Mouse (Mus musculus) testis, adult 2 months (tissue): ENCODE results near the gene Nav3. TPM values are rescaled to one million over a fixed set of nuclear protein-coding genes. Genes with fewer than 3 reads are reported as not detected.

Source experiments
- H3K27ac ChIP-seq: fragments of 200-500 bp; 2 replicates; pipeline ENCODE4 v1.5.1; 2012; ENCODE audit warnings: low read depth, low read length; ENCODE audit not compliant: control insufficient read depth, insufficient read depth
- H3K27me3 ChIP-seq: fragments of 200-500 bp; 2 replicates; pipeline ENCODE4 v1.6.1; 2012; ENCODE audit warnings: mild to moderate bottlenecking, low read length, moderate library complexity; ENCODE audit not compliant: control insufficient read depth, insufficient read depth
- H3K36me3 ChIP-seq: fragments of 200-500 bp; 2 replicates; pipeline ENCODE4 v1.6.1; 2012; ENCODE audit warnings: mild to moderate bottlenecking, low read length; ENCODE audit not compliant: control insufficient read depth, insufficient read depth
- H3K4me1 ChIP-seq: fragments of 200-500 bp; 2 replicates; pipeline ENCODE4 v1.6.1; 2012; ENCODE audit warnings: low read length; ENCODE audit not compliant: control insufficient read depth, insufficient read depth
- H3K4me3 ChIP-seq: fragments of 200-500 bp; 2 replicates; pipeline ENCODE4 v1.5.1; 2012; ENCODE audit warnings: low read depth, mild to moderate bottlenecking, low read length, moderate library complexity, mixed read lengths; ENCODE audit not compliant: control insufficient read depth
- CTCF ChIP-seq: fragments of 200-500 bp; IDR thresholded peaks from 2 replicates; pipeline ENCODE4 v1.5.1; 2012; ENCODE audit warnings: low read depth, mild to moderate bottlenecking, inconsistent platforms, low read length, moderate library complexity; ENCODE audit not compliant: control insufficient read depth, insufficient read depth, insufficient replicate concordance
- POLR2A ChIP-seq: fragments of 200-500 bp; IDR thresholded peaks from 2 replicates; pipeline ENCODE4 v1.6.1; 2012; ENCODE audit warnings: low read depth, mild to moderate bottlenecking, inconsistent platforms, low read length, moderate library complexity; ENCODE audit not compliant: control insufficient read depth
- polyA plus RNA-seq: library from polyadenylated mRNA; depleted of rRNA; stranded (reverse); fragments of >200 nt; gene quantifications from 2 replicates; pipeline ENCODE4 v1.2.3, GENCODE M21; 2012

Gene Nav3
- polyA plus RNA-seq, 1 experiment, result 0.32 TPM

DNA sequence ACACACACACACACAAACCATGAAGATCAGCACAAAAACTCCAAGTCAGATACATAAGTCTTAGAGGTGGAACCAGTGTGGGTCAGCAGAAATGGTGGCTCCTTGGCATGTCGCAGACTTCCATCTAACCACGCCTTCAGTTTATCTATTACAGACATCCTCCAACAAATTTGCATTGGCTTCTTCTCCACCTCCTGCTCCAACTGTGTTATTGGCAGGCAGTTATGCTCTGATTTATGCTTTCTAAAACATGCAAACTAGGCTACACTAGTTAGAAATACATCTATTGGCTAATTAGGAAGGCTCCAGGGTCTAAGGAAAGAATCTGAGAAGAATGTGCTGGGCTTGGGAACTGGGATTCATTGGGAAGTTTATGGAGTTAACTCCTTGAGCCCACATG lies 75.2 kb downstream of the Nav3 start:
- H3K4me1 ChIP-seq, result no peaks in the 10 kb centered on the region
- H3K36me3 ChIP-seq, result no peaks in the 10 kb centered on the region
- TF ChIP-seq CTCF (no peak), POLR2A (no peak)
- no peak overlapping the region for H3K4me3 ChIP-seq
- no peaks in the 10 kb centered on the region for H3K27me3 ChIP-seq
- H3K27ac ChIP-seq, result no peak overlapping the region

DNA sequence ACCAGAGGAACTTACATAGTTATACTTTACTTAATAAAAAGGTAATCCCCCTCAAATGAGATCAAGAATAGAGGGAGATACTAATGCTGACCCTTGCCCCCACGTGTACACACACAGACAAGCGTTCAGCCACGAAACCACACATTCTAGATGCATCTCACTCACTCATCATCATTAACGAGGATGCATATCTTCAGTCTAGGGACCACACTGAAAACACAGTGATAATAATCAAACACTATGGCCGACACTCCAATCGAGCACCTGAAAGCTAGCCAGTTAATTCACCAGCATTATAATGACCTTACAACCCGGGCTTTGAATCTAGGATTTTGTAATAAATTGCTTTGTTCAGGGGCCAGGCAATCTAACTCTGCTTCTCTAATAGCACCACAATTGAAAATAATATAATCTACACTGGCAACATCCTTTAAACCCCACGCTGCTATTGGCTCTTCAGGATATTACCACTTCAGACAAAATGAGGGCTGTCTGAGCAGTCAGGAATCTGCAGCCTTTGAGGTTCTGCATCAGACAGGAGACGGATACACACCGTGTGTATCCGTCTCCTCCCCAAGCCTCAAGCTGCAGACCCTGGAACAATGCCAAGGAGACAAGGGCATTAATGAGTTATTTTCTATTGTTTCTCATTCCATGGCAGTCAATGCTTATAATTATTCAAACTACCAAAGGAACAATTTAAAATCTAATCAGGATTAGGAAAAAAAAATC lies 83.1 kb downstream of the Nav3 start:
- H3K4me3 ChIP-seq, result no peak overlapping the region
- H3K4me1 ChIP-seq, result no peaks in the 10 kb centered on the region
- H3K27ac ChIP-seq, result no peak overlapping the region
- no peak for TF ChIP-seq POLR2A
- TF ChIP-seq CTCF, result no peak
- no peaks in the 10 kb centered on the region for H3K36me3 ChIP-seq
- no peaks in the 10 kb centered on the region for H3K27me3 ChIP-seq

DNA sequence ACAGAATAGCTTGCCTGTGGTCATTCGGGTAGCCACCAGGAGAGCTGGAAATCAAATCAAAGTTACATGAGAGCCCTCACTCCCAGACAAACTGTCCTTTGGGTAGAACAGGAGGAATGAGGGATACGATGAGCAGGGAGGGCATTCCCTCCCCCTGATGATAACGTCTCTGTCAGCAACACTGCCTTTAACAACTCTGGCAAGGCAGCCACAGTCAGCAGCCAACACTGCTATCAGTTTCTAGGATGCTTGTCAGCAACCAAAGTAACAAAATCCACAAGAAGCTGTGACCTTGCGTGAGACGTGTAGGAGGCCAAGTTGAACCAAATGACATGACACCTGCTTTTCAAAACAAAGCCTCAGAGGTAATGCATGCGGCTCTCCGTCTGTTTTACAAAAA lies 103.9 kb downstream of the Nav3 start:
- TF ChIP-seq CTCF, result no peak
- TF ChIP-seq POLR2A, result no peak
- Histone ChIP-seq H3K27me3 (no peaks in the 10 kb centered on the region), H3K36me3 (no peaks in the 10 kb centered on the region), H3K4me1 (peaks cover 2% of the 10 kb centered on the region), H3K4me3 (no peak overlapping the region), H3K27ac (no peak overlapping the region)

DNA sequence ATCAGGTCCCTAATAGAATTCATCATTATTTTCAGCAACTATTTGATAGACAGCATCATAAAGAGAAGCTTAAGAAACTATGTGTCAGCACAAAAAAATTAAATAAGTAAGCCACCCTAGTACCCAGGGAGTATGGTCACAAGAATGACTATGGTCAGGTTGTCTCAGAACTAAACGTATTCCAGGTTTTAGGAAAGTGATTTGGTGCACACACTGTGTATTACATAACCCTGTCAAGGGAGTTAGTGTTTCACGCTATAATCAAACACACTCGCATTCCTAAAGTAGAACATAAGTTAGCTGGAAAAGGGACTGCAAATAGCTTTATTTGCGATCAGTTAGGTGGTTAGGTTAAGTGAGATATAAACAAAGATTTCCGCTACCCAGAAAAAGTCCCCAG lies 126.0 kb downstream of the Nav3 start:
- Histone ChIP-seq H3K36me3 (no peaks in the 10 kb centered on the region), H3K27ac (no peak overlapping the region), H3K27me3 (no peaks in the 10 kb centered on the region), H3K4me3 (no peak overlapping the region), H3K4me1 (no peaks in the 10 kb centered on the region)
- TF ChIP-seq CTCF (no peak), POLR2A (no peak)

DNA sequence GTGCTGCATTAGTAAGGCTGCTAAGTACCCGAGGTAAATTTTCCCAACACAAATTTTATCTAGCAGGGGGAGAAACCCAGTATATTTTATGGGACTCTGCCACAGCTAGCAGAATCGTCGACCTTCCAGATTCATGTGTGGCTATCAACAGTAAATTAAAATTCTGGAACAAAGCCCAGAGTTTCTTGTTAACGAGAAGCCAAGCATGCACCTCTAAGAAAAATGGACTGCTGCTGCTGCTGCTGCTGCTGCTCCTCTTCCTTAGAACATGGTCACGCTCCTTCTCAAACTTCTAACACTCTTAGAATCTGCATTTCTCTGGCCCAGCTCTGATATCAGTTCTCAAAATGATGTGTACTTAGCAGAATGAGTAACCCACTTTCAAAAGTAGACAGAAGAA lies 126.4 kb downstream of the Nav3 start:
- Histone ChIP-seq H3K27ac (no peak overlapping the region), H3K4me1 (no peaks in the 10 kb centered on the region), H3K4me3 (no peak overlapping the region), H3K27me3 (no peaks in the 10 kb centered on the region), H3K36me3 (no peaks in the 10 kb centered on the region)
- TF ChIP-seq POLR2A (no peak), CTCF (no peak)

DNA sequence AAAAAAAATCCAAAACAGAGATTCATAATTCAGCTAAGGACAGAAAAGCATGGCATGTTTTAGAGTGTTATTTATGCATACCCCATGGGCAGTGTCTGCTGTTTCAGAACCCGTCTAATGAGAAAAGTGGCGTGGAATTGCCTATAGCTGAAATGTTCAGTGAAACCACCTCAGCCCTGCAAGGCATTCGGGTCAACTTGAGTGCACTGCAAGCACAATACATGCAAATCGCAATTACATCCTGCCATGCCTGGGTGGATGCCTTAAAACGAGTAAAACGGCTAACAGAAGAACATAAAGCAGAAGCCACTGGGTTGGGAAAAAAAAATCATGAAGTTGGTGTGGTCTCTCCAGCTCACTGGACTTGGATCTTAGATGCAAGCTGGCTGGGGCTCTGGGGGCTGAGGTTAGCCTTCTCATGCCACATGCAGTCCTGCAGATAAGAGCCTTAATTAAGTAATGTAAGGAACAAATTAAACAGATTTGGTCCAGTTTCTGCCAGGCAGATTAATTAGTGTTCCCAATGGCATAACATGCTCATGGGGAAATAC lies 133.8 kb downstream of the Nav3 start:
- TF ChIP-seq CTCF, result no peak
- Histone ChIP-seq H3K27me3 (no peaks in the 10 kb centered on the region), H3K36me3 (no peaks in the 10 kb centered on the region)

DNA sequence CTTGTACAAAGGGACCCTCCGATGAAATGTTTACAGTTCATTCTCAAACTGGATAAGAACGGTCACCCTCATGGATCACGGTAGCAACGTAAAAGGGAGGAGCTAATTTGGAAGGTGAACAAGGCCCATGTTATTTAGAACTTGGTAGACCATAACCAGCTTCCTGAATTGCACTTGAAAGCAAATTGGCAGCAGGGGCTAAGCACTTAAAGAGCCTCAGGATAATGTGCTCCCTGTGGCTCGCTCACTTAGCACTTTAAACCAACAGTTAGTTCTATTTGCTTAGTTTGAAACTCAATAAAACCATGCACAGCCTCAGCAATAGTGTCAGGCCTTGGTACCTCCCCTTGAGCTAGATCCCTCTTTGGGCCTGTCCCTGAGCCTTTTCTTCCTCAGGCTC lies 138.7 kb downstream of the Nav3 start:
- Histone ChIP-seq H3K4me3 (no peak overlapping the region), H3K36me3 (no peaks in the 10 kb centered on the region), H3K4me1 (no peaks in the 10 kb centered on the region), H3K27ac (no peak overlapping the region), H3K27me3 (no peaks in the 10 kb centered on the region)
- TF ChIP-seq CTCF (no peak), POLR2A (no peak)

More for the DNA sequence above, 133.8 kb downstream of the Nav3 start:
- Histone ChIP-seq H3K27ac (no peak overlapping the region), H3K4me1 (no peaks in the 10 kb centered on the region), H3K4me3 (no peak overlapping the region)
